Mouse (Mus musculus) kidney, embryonic 16.5 days (tissue): ENCODE measurements around the gene Vhl. TPM values are rescaled to one million over a fixed set of nuclear protein-coding genes. Genes with fewer than 3 reads are reported as not detected.

ENCODE experiments used
- ATAC-seq: fragments of 200-750 bp; cut with Nextera tagmentation; 2 replicates; pipeline ENCODE4 v1.8.0; 2017; ENCODE audit warnings: moderate TSS enrichment; ENCODE audit not compliant: low FRiP score, low TSS enrichment
- H3K27ac ChIP-seq: fragments of 300-500 bp; sonication (generic); 2 replicates; pipeline ENCODE4 v1.5.1; 2014; ENCODE audit warnings: low read length
- H3K27me3 ChIP-seq: fragments of 300-500 bp; sonication (generic); 2 replicates; pipeline ENCODE4 v1.6.1; 2014; ENCODE audit warnings: low read length, control low read depth, mixed read lengths; ENCODE audit not compliant: insufficient read depth
- H3K36me3 ChIP-seq: fragments of 300-500 bp; sonication (generic); 2 replicates; pipeline ENCODE4 v1.6.1; 2014; ENCODE audit warnings: low read length, control low read depth, mixed read lengths; ENCODE audit not compliant: insufficient read depth
- H3K4me1 ChIP-seq: fragments of 300-500 bp; sonication (generic); 2 replicates; pipeline ENCODE4 v1.6.1; 2014; ENCODE audit warnings: low read length, control low read depth, mixed read lengths; ENCODE audit not compliant: insufficient read depth
- H3K4me2 ChIP-seq: fragments of 300-500 bp; sonication (generic); replicated peaks from 2 replicates; pipeline ENCODE4 v1.6.1; 2014; ENCODE audit warnings: low read depth, low read length
- H3K4me3 ChIP-seq: fragments of 300-500 bp; sonication (generic); 2 replicates; pipeline ENCODE4 v1.5.1; 2014; ENCODE audit warnings: mild to moderate bottlenecking, low read length
- H3K9ac ChIP-seq: fragments of 300-500 bp; sonication (generic); replicated peaks from 2 replicates; pipeline ENCODE4 v1.6.1; 2014; ENCODE audit warnings: low read length
- H3K9me3 ChIP-seq: fragments of 300-500 bp; sonication (generic); 2 replicates; pipeline ENCODE4 v1.6.1; 2016; ENCODE audit warnings: low read length, control low read depth
- WGBS: fragments of 180-500 bp; shearing (Covaris S2); extraction: QIAGEN DNeasy Blood & Tissue Kit; methylation state at CpG from one replicate; pipeline ENCODE4 v1.1.7; 2014; 5-methylcytosine and 5-hydroxymethylcytosine counted together
- polyA plus RNA-seq: library from polyadenylated mRNA; unstranded; fragments of >200 nt; fragmentation: Nextera tagmentation; extraction: Ambion mirVana; gene quantifications from 2 replicates; pipeline ENCODE4 v1.2.1, GENCODE M21; 2015

The Vhl gene
- polyA plus RNA-seq, 1 experiment from 2014 or later: 40.7 TPM

- H3K4me3 ChIP-seq: no peak overlapping the region
- no peaks in the 10 kb centered on the region for H3K9me3 ChIP-seq
- no peaks in the 10 kb centered on the region for H3K36me3 ChIP-seq
- H3K4me1 ChIP-seq: peaks cover 31% of the 10 kb centered on the region
- no peaks in the 10 kb centered on the region for H3K27me3 ChIP-seq
- H3K9ac ChIP-seq: 0 out of 2 replicates have a peak overlapping the region, but pooled peaks have one; percentile 17
- no peak overlapping the region for H3K4me2 ChIP-seq
- 0 out of 2 replicates have a peak overlapping the region, but pooled peaks have one; percentile 22 for H3K27ac ChIP-seq
- no peak for ATAC-seq
- WGBS: 72% methylated on average over 6 of the region's 6 CpGs
These were observed 33.1 kb downstream of the Vhl start for GRCm38 (mm10) chr6:113656847-113657246.

DNA sequence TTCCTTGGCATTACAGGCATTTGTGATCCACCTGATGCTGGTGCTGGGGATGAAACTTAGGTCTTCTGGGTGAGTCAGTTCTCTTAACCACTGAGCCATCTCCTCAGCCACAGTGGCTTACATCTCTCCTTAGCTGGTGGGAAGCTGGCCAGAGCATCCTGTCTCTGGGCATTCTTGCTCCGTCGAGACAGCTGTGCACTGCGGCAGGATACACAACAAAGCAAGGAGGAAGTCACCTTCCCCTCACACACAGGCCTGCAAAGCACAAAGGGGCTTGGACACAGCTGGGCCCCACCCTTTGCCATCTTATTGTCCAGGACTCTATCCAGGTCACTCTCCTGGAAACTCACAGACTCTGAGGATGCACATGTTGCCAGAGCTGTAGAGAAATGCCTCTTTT is 34.5 kb downstream of the Vhl start:
- Histone ChIP-seq H3K9me3 (peaks cover 2% of the 10 kb centered on the region; the same call in 1 of the 2 replicates), H3K4me2 (no peak overlapping the region), H3K27me3 (no peaks in the 10 kb centered on the region), H3K4me1 (peaks cover 35% of the 10 kb centered on the region), H3K9ac (no peak overlapping the region), H3K36me3 (no peaks in the 10 kb centered on the region), H3K27ac (peak overlapping the region; percentile 9; the same call in 1 of the 2 replicates), H3K4me3 (no peak overlapping the region)
- WGBS: 58% methylated on average over 3 of the region's 3 CpGs
- ATAC-seq: no peak

DNA sequence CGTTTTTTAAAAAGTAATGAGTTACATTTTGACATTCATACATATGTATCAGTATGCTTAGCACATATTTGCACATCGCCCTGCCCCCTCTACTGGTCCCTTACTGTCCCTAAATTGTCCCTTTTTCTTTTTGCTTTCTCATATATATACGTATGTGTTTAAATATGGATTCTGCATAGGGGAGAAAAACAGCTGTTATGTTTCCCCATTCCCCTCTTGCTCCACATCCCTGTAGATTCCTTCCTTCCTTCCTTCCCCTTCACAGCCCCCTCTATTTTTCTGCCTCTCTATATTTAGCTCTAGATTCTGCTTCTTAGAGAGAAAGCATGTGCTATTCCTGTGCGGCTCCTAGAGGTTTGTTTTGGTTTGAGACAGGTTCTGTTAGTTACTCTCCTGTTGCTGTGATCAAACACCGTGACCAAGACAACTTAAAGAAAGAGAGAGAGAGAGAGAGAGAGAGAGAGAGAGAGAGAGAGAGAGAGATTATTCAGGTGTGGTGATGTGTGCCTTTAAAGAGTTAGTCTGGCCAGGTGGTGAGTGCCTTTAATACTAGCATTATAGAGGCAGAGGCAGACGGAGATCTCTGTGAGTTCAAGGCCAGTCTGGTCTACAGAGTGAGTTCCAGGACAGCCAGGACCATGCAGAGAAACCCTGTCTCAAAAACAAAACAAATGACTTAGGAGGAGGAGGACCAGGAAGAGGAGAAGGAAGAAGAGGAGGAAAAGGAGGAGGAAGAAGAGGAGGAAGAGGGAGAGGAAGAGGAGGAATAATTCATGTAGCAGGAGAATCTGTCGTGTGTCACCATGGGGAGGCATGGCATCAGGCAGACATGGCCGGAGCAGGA is 36.1 kb downstream of the Vhl start:
- WGBS: 46% methylated on average over 8 of the region's 8 CpGs
- H3K27ac ChIP-seq: peak overlapping the region; percentile 62

DNA sequence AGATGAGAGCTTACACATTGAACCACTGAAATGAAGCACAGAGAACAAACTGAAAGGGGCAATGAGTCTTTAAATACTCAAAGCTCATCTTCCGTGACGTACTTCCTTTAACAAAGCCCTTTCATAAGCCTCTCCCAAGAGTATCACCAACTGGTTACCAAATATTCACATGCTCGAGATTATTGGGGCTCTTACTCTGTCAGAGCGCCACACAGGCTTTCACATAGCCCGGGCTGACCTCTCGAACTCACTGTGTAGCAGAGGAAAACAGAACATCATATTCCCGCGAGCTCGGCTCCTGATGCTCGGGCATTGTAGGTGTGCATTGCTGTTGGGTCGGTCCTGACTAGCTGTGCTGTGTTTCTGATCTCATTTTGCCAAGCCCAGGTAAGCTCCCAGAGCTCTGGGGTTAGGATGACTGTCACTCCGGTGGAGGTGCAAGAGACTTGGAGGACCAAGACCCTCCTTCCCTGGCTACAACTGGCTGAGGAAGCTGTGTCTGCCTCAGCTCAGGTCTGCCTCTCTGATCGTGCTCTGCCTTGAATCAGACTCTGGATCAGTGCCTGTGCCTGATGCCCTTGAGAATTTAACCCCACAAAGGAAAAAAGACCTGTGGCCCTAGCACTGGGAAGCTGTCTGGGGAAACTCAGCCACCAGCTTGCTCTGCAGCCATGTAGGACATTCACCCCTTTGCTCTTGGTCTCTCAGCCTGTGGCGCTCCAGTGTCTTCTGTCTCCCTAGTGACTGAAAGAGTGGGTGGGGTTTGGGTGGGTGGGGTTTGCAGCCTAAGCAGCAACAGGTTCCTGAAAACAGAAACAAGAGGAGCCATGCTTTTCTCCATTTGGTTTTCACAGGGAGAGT is 37.0 kb downstream of the Vhl start:
- peak overlapping the region; percentile 62 for H3K27ac ChIP-seq

More for the DNA sequence above, 36.1 kb downstream of the Vhl start:
- H3K4me2 ChIP-seq: no peak overlapping the region
- H3K4me3 ChIP-seq: no peak overlapping the region
- H3K9me3 ChIP-seq: peaks cover 2% of the 10 kb centered on the region; the same call in 1 of the 2 replicates
- no peak overlapping the region for H3K9ac ChIP-seq
- H3K27me3 ChIP-seq: no peaks in the 10 kb centered on the region
- H3K4me1 ChIP-seq: peaks cover 35% of the 10 kb centered on the region
- no peaks in the 10 kb centered on the region for H3K36me3 ChIP-seq
- peak; percentile 29; the same call in 1 of the 2 replicates for ATAC-seq

GRCm38 (mm10) chr6:113661353-113662241 is 37.8 kb downstream of the Vhl start:
- ATAC-seq: peak; percentile 29; the same call in 1 of the 2 replicates
- peak overlapping the region; percentile 57 for H3K27ac ChIP-seq
- 33% methylated on average over 12 of the region's 12 CpGs for WGBS

More for the DNA sequence above, 37.0 kb downstream of the Vhl start:
- WGBS: 50% methylated on average over 14 of the region's 14 CpGs
- 0 out of 2 replicates have a peak overlapping the region, but pooled peaks have one; percentile 6 for H3K4me2 ChIP-seq
- peaks cover 35% of the 10 kb centered on the region for H3K4me1 ChIP-seq
- 0 out of 2 replicates have a peak overlapping the region, but pooled peaks have one; percentile 18 for H3K9ac ChIP-seq
- ATAC-seq: peak; percentile 55; the same call in 1 of the 2 replicates
- no peaks in the 10 kb centered on the region for H3K27me3 ChIP-seq
- peaks cover 2% of the 10 kb centered on the region; the same call in 1 of the 2 replicates for H3K9me3 ChIP-seq
- H3K4me3 ChIP-seq: no peak overlapping the region
- no peaks in the 10 kb centered on the region for H3K36me3 ChIP-seq

DNA sequence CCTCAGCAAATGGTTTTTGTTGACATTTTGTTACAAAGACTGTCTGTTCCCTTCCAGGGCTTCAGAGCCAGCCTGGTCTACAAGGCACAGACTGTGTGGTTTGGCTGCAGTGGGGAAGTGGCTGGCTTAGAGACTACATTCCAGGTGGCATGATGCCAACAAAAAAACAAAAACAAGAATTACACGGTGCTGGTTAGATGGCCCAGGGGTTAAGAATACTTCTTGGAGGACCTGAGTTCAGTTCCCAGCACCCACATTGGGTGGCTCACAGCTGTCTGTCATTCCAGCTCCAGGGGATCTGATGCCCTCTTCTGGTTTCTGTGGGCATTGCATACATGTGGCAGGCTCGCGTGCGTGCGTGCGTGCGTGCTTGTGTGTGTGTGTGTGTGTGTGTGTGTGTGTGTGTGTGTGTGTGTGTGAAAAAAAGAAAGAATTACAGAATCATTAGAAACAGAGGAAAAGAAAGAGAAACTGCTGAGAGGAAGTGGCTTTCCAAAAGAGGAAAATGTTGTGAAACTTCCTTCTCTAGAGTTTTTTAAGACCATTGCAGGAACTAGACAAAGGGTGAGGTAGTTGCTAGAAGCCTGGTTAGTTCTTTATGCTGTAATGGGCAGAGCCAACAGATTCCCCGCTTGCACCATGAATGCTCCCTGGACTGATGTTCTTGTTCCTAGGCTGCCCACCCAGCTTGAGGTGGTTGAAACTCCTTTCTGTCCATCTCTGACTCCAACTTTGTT is 39.4 kb downstream of the Vhl start:
- H3K27me3 ChIP-seq: no peaks in the 10 kb centered on the region
- ATAC-seq: no peak

More at GRCm38 (mm10) chr6:113661353-113662241, 37.8 kb downstream of the Vhl start:
- Histone ChIP-seq H3K27me3 (no peaks in the 10 kb centered on the region), H3K4me2 (0 out of 2 replicates have a peak overlapping the region, but pooled peaks have one; percentile 6), H3K36me3 (no peaks in the 10 kb centered on the region), H3K9me3 (peaks cover 2% of the 10 kb centered on the region; the same call in 1 of the 2 replicates), H3K4me3 (no peak overlapping the region), H3K4me1 (peaks cover 35% of the 10 kb centered on the region), H3K9ac (0 out of 2 replicates have a peak overlapping the region, but pooled peaks have one; percentile 18)

GRCm38 (mm10) chr6:113664305-113664704 is 40.5 kb downstream of the Vhl start:
- no peaks in the 10 kb centered on the region for H3K36me3 ChIP-seq
- WGBS: 88% methylated on average over 7 of the region's 7 CpGs
- peaks cover 47% of the 10 kb centered on the region for H3K4me1 ChIP-seq

More for the DNA sequence above, 39.4 kb downstream of the Vhl start:
- no peak overlapping the region for H3K9ac ChIP-seq
- H3K27ac ChIP-seq: no peak overlapping the region
- no peaks in the 10 kb centered on the region for H3K36me3 ChIP-seq
- no peak overlapping the region for H3K4me2 ChIP-seq
- H3K4me1 ChIP-seq: peaks cover 38% of the 10 kb centered on the region
- WGBS: 93% methylated on average over 8 of the region's 8 CpGs
- peaks cover 2% of the 10 kb centered on the region; the same call in 1 of the 2 replicates for H3K9me3 ChIP-seq
- no peak overlapping the region for H3K4me3 ChIP-seq

DNA sequence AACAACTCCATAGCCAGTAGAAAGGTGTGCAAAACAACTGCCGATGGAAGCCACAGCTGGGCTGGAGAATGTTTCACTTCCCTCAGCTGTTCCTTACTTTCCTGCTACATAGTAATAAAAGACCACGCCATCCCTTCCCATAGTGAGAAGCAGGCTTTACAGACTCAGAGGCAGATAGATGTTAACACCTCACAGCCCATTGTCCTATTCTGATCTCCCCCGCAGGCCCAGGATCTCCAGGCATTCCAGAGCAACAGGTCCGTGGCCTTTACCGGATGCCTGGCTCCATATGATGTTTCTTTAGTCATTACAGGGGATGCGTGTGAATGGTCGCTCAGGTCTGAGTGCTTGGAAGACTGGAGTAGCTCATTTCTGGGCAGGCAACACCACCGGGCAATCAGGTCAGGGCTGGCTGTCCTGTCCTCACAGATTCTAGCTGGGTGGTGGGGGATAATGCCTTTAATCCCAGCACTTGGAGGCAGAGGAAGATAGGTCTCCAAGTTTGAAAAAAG is 43.9 kb downstream of the Vhl start:
- H3K27me3 ChIP-seq: no peaks in the 10 kb centered on the region
- no peak overlapping the region for H3K9ac ChIP-seq
- no peak overlapping the region for H3K4me3 ChIP-seq
- no peak overlapping the region for H3K27ac ChIP-seq
- peaks cover 8% of the 10 kb centered on the region for H3K9me3 ChIP-seq
- WGBS: 38% methylated on average over 8 of the region's 8 CpGs
- no peak for ATAC-seq
- H3K4me1 ChIP-seq: peaks cover 22% of the 10 kb centered on the region
- H3K4me2 ChIP-seq: no peak overlapping the region
- H3K36me3 ChIP-seq: no peaks in the 10 kb centered on the region

More at GRCm38 (mm10) chr6:113664305-113664704, 40.5 kb downstream of the Vhl start:
- no peak for ATAC-seq
- no peak overlapping the region for H3K4me3 ChIP-seq
- H3K27ac ChIP-seq: no peak overlapping the region
- no peak overlapping the region for H3K4me2 ChIP-seq
- no peak overlapping the region for H3K9ac ChIP-seq
- H3K27me3 ChIP-seq: no peaks in the 10 kb centered on the region
- H3K9me3 ChIP-seq: peaks cover 2% of the 10 kb centered on the region; the same call in 1 of the 2 replicates
